Mouse (Mus musculus) brain, embryonic 14.5 days (tissue): ENCODE results near the gene Iqsec3.

Experiments
- CTCF ChIP-seq: fragments of 200-500 bp; IDR thresholded peaks from 2 replicates; pipeline ENCODE4 v1.5.1; 2012; ENCODE audit warnings: inconsistent platforms, mild to moderate bottlenecking, moderate library complexity, borderline replicate concordance; ENCODE audit not compliant: insufficient read depth, insufficient read length; ENCODE audit errors: extremely low read depth
- POLR2A ChIP-seq: fragments of 200-500 bp; IDR thresholded peaks from 2 replicates; pipeline ENCODE4 v1.6.1; 2012; ENCODE audit warnings: mild to moderate bottlenecking, inconsistent platforms, borderline replicate concordance; ENCODE audit not compliant: poor library complexity, insufficient read depth, insufficient read length, severe bottlenecking; ENCODE audit errors: extremely low read depth

GRCm38 (mm10) chr6:121499856-121500255 lies 26.4 kb upstream of the Iqsec3 start:
- no peak for TF ChIP-seq CTCF
- no peak for TF ChIP-seq POLR2A
